ENCODE assay signal across 26 mouse cellular contexts in the genomic region with DNA sequence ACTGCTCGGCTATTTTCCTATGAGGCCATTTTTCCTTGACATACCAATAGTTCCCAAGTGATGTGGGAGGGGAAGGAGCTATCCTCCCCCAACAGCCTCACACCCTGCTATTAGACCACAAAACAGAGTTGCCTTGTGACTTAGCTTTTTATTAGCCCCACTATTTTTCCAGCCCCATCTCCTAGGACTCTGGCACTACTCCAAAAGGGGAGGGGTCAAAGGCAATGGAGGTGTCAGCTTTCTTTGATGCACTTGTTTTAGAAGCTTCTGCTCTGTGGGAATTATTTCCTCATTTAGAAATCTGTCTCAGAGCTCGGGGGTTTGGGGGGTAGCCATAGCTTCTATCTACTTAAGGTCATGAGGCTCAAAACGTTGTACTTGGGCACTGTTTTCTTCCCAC.
A peak's percentile ranks its signal among the peaks of the same experiment; 100 is the strongest.
DNase-seq lines count a peak whose midpoint lies in the region; ATAC-seq and TF ChIP-seq lines count a peak whose summit lies in the region.
"Had no signal": no experiment of that assay in that cellular context is flagged by ENCODE, and none has a peak within 500 bp of the region (broad histone marks: within the 10 kb centered on the region; RNA-seq: fewer than 3 reads in every experiment).

No protein-coding gene starts in this region.

- no peak overlapping the region for H3K4me2 ChIP-seq in forebrain, embryonic 11.5 days (ENCODE audit: low read depth, low read length, severe bottlenecking)
- no peak overlapping the region for H3K4me2 ChIP-seq in forebrain, embryonic 15.5 days (replicated peaks)
- H3K4me2 ChIP-seq in limb, embryonic 11.5 days (ENCODE audit: low read depth, severe bottlenecking), result no peak overlapping the region
- H3K4me2 ChIP-seq in kidney, embryonic 16.5 days (replicated peaks; ENCODE audit: low read depth, low read length), result no peak overlapping the region
- H3K4me2 ChIP-seq: embryonic facial prominence, embryonic 15.5 days; forebrain, embryonic 13.5 days; heart, embryonic 15.5 days; hindbrain, embryonic 14.5 days had no signal

- TF ChIP-seq EP300 in MEL (IDR thresholded peaks at IDR 0.05; ENCODE audit: low read depth in 1 of 2, low read length in 2 of 2), result no peak

- TF ChIP-seq POLR2A in MEL (IDR thresholded peaks at IDR 0.05; ENCODE audit: control insufficient read depth in 1 of 2, insufficient read depth in 1 of 2, low read depth in 1 of 2, low read length in 2 of 2, poor library complexity in 1 of 2), result no peak

- 0 out of 2 replicates have a peak, but pooled peaks have one; percentile 7 for ATAC-seq in forebrain, embryonic 11.5 days (replicated peaks; ENCODE audit: low FRiP score)
- ATAC-seq in forebrain, embryonic 15.5 days (replicated peaks), result no peak
- ATAC-seq in limb, embryonic 11.5 days (ENCODE audit: insufficient number of reproducible peaks, low FRiP score, low TSS enrichment, low read depth), result no peak
- ATAC-seq in kidney, embryonic 16.5 days (ENCODE audit: low FRiP score, low TSS enrichment), result no peak
- ATAC-seq: forebrain, embryonic 13.5 days; intestine, postnatal 0 days had no signal

- no peaks in the 10 kb centered on the region for H3K36me3 ChIP-seq in forebrain, embryonic 11.5 days (ENCODE audit: control insufficient read depth, insufficient read depth, low read length)
- no peaks in the 10 kb centered on the region for H3K36me3 ChIP-seq in forebrain, embryonic 15.5 days
- H3K36me3 ChIP-seq in limb, embryonic 11.5 days (ENCODE audit: control insufficient read depth, insufficient read depth, low read length), result no peaks in the 10 kb centered on the region
- no peaks in the 10 kb centered on the region for H3K36me3 ChIP-seq in limb, embryonic 10.5 days
- no peaks in the 10 kb centered on the region for H3K36me3 ChIP-seq in MEL (ENCODE audit: control insufficient read depth in 1 of 2, insufficient read depth in 2 of 2, low read length in 2 of 2)
- no peaks in the 10 kb centered on the region for H3K36me3 ChIP-seq in kidney, embryonic 16.5 days (ENCODE audit: insufficient read depth, low read length)
- H3K36me3 ChIP-seq: embryonic facial prominence, embryonic 10.5 days; embryonic facial prominence, embryonic 15.5 days; heart, embryonic 15.5 days had no signal

- no peak overlapping the region for H3K27ac ChIP-seq in forebrain, embryonic 11.5 days (ENCODE audit: low read depth, low read length)
- H3K27ac ChIP-seq in forebrain, embryonic 15.5 days (replicated peaks), result no peak overlapping the region
- no peak overlapping the region for H3K27ac ChIP-seq in limb, embryonic 11.5 days (replicated peaks; ENCODE audit: low read depth, low read length)
- no peak overlapping the region for H3K27ac ChIP-seq in limb, embryonic 10.5 days
- no peak overlapping the region for H3K27ac ChIP-seq in MEL (ENCODE audit: control insufficient read depth, low read depth, low read length)
- H3K27ac ChIP-seq in kidney, embryonic 16.5 days (ENCODE audit: low read length), result no peak overlapping the region
- H3K27ac ChIP-seq: embryonic facial prominence, embryonic 10.5 days; embryonic facial prominence, embryonic 15.5 days; forebrain, embryonic 13.5 days; heart, embryonic 15.5 days; hindbrain, embryonic 14.5 days; layer of hippocampus, adult 2 months; left cerebral cortex, adult 2 months; liver, embryonic 14.5 days had no signal

- peaks cover 2% of the 10 kb centered on the region; the same call in 1 of the 2 replicates for H3K4me1 ChIP-seq in forebrain, embryonic 11.5 days (replicated peaks; ENCODE audit: control insufficient read depth, insufficient read depth, low read length)
- H3K4me1 ChIP-seq in forebrain, embryonic 15.5 days, result no peaks in the 10 kb centered on the region
- no peaks in the 10 kb centered on the region for H3K4me1 ChIP-seq in limb, embryonic 11.5 days (ENCODE audit: control insufficient read depth, insufficient read depth, low read length)
- H3K4me1 ChIP-seq in limb, embryonic 10.5 days, result peaks cover 9% of the 10 kb centered on the region
- H3K4me1 ChIP-seq in MEL (ENCODE audit: control insufficient read depth in 1 of 2, insufficient read depth in 2 of 2, low read length in 2 of 2), result no peaks in the 10 kb centered on the region
- no peaks in the 10 kb centered on the region for H3K4me1 ChIP-seq in kidney, embryonic 16.5 days (ENCODE audit: insufficient read depth, low read length)
- H3K4me1 ChIP-seq: embryonic facial prominence, embryonic 15.5 days had no signal

- WGBS in forebrain, embryonic 11.5 days, result 47% methylated on average over 3 of the region's 3 CpGs
- 22% methylated on average over 3 of the region's 3 CpGs for WGBS in forebrain, embryonic 15.5 days
- 53% methylated on average over 3 of the region's 3 CpGs for WGBS in limb, embryonic 11.5 days
- 63% methylated on average over 3 of the region's 3 CpGs for WGBS in limb, embryonic 10.5 days
- 31% methylated on average over 3 of the region's 3 CpGs for WGBS in kidney, embryonic 16.5 days

- TF ChIP-seq RAD21 in MEL (IDR thresholded peaks at IDR 0.05; ENCODE audit: low read depth, low read length), result no peak

- no peaks in the 10 kb centered on the region for H3K79me2 ChIP-seq in MEL (ENCODE audit: control insufficient read depth, insufficient read depth, low read length, poor library complexity)

- H3K27me3 ChIP-seq in forebrain, embryonic 11.5 days (ENCODE audit: control insufficient read depth, insufficient read depth, low read length), result no peaks in the 10 kb centered on the region
- H3K27me3 ChIP-seq in forebrain, embryonic 15.5 days, result no peaks in the 10 kb centered on the region
- H3K27me3 ChIP-seq in limb, embryonic 11.5 days (ENCODE audit: control insufficient read depth, insufficient read depth, low read length), result no peaks in the 10 kb centered on the region
- no peaks in the 10 kb centered on the region for H3K27me3 ChIP-seq in limb, embryonic 10.5 days (ENCODE audit: low read depth, poor library complexity, severe bottlenecking)
- no peaks in the 10 kb centered on the region for H3K27me3 ChIP-seq in MEL (ENCODE audit: control insufficient read depth in 1 of 2, insufficient read depth in 2 of 2, low read length in 2 of 2)
- no peaks in the 10 kb centered on the region for H3K27me3 ChIP-seq in kidney, embryonic 16.5 days (ENCODE audit: insufficient read depth, low read length)
- H3K27me3 ChIP-seq: embryonic facial prominence, embryonic 15.5 days; forebrain, embryonic 13.5 days; heart, embryonic 15.5 days had no signal

- no peaks in the 10 kb centered on the region for H3K9me3 ChIP-seq in forebrain, embryonic 11.5 days (ENCODE audit: control insufficient read depth, low read length)
- no peaks in the 10 kb centered on the region for H3K9me3 ChIP-seq in forebrain, embryonic 15.5 days
- H3K9me3 ChIP-seq in limb, embryonic 11.5 days (ENCODE audit: control insufficient read depth, low read length), result no peaks in the 10 kb centered on the region
- H3K9me3 ChIP-seq in limb, embryonic 10.5 days (replicated peaks), result no peaks in the 10 kb centered on the region
- H3K9me3 ChIP-seq in MEL (replicated peaks; ENCODE audit: insufficient read depth, low read length), result no peaks in the 10 kb centered on the region
- no peaks in the 10 kb centered on the region for H3K9me3 ChIP-seq in kidney, embryonic 16.5 days (ENCODE audit: low read length)
- H3K9me3 ChIP-seq: embryonic facial prominence, embryonic 10.5 days; embryonic facial prominence, embryonic 15.5 days; forebrain, embryonic 13.5 days; heart, embryonic 15.5 days had no signal

- H3K4me3 ChIP-seq in forebrain, embryonic 11.5 days (ENCODE audit: low read depth, low read length), result no peak overlapping the region
- H3K4me3 ChIP-seq in forebrain, embryonic 15.5 days, result no peak overlapping the region
- no peak overlapping the region for H3K4me3 ChIP-seq in limb, embryonic 11.5 days (ENCODE audit: low read depth, low read length)
- H3K4me3 ChIP-seq in limb, embryonic 10.5 days, result no peak overlapping the region
- no peak overlapping the region for H3K4me3 ChIP-seq in MEL (ENCODE audit: control insufficient read depth in 1 of 2, insufficient read depth in 1 of 2, low read depth in 2 of 2, low read length in 2 of 2)
- no peak overlapping the region for H3K4me3 ChIP-seq in kidney, embryonic 16.5 days (ENCODE audit: low read length)
- H3K4me3 ChIP-seq: embryonic facial prominence, embryonic 10.5 days; embryonic facial prominence, embryonic 15.5 days; forebrain, embryonic 13.5 days; heart, embryonic 15.5 days; layer of hippocampus, adult 2 months; left cerebral cortex, adult 2 months had no signal

- no peak for DNase-seq in forebrain, embryonic 11.5 days (ENCODE audit: low spot score)
- DNase-seq in limb, embryonic 11.5 days (ENCODE audit: low spot score), result peak; percentile 39
- DNase-seq in limb, embryonic 10.5 days (ENCODE audit: low spot score), result no peak
- peak; percentile 1 for DNase-seq in MEL (ENCODE audit: low read depth, low spot score)
- DNase-seq in forelimb bud, embryonic 11.5 days (ENCODE audit: low read depth, low spot score), result peak; percentile 45
- DNase-seq in lung, postnatal 4 days, result no peak
- DNase-seq: adrenal gland, adult 8-10 months; cerebellum, adult 11 months; cerebellum, adult 9-11 months; gastrocnemius, postnatal 10 days; kidney, postnatal 36 days; liver; lung, adult 2 months; midbrain, embryonic 14.5 days; thymus, postnatal 4 days had no signal

- no peak overlapping the region for H3K9ac ChIP-seq in forebrain, embryonic 11.5 days (ENCODE audit: low read length)
- H3K9ac ChIP-seq in forebrain, embryonic 15.5 days (replicated peaks), result no peak overlapping the region
- H3K9ac ChIP-seq in limb, embryonic 11.5 days (ENCODE audit: low read length), result no peak overlapping the region
- no peak overlapping the region for H3K9ac ChIP-seq in MEL (ENCODE audit: control insufficient read depth, low read depth, low read length, poor library complexity, severe bottlenecking)
- no peak overlapping the region for H3K9ac ChIP-seq in kidney, embryonic 16.5 days (replicated peaks; ENCODE audit: low read length)
- H3K9ac ChIP-seq: embryonic facial prominence, embryonic 15.5 days; forebrain, embryonic 13.5 days; heart, embryonic 15.5 days; hindbrain, embryonic 14.5 days; liver, embryonic 14.5 days had no signal

- no peak for TF ChIP-seq CTCF in MEL (IDR thresholded peaks at IDR 0.05 in 2 of 3, conservative IDR thresholded peaks at IDR 0.05 in 1 of 3; ENCODE audit: control insufficient read depth in 1 of 3, insufficient read depth in 1 of 3, low read depth in 2 of 3, low read length in 3 of 3, poor library complexity in 1 of 3, severe bottlenecking in 1 of 3)

TF ChIP-seq in MEL, 35 proteins besides CTCF, POLR2A, EP300 and RAD21:
- TF ChIP-seq GABPA (IDR thresholded peaks at IDR 0.05; ENCODE audit: low read depth, low read length), result no peak

Comparison
In these comparisons a context has a peak if more than half of its experiments do, and no peak if none do; other contexts are left out.
1. DNase-seq: peak in limb, embryonic 11.5 days (single experiment), MEL (single experiment) and forelimb bud, embryonic 11.5 days (single experiment); none in forebrain, embryonic 11.5 days (single experiment), limb, embryonic 10.5 days (single experiment) and lung, postnatal 4 days (0 of 2).